Comparison of ENCODE assay signal across 22 mouse cellular contexts in the genomic region with DNA sequence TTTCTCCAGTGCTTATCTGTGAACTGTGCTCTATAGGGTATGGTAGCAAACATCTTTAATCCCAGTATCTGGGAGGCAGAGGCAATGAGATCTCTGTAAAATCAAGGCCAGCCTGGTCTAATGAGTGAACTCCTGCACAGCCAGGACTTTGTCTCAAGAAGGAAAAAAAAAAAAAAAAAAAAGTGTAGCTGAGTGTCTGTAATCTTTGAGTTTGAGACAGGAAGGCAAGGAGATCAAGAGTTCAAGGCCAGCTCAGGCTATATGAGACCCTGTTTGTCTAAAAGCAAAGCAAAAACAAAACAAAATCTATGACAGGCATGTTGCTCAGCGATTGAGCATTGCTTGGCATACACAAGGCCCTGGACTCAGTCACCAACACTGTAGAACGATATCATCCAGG. TPM values are rescaled to one million over a fixed set of nuclear protein-coding genes. Genes with fewer than 3 reads are reported as not detected.
DNase-seq lines count a peak whose midpoint lies in the region; ATAC-seq and TF ChIP-seq lines count a peak whose summit lies in the region.
"Had no signal": no experiment of that assay in that cellular context is flagged by ENCODE, and none has a peak within 500 bp of the region (broad histone marks: within the 10 kb centered on the region; RNA-seq: fewer than 3 reads in every experiment).

No protein-coding gene starts in this region.

- dilution Hi-C loops in CH12.LX (cut with MboI; ENCODE audit: extremely low pct_ligation_motif_present, extremely low pct_unique_long_range_greater_than_20kb, low sequenced_read_pairs) = no loop called here

- H3K27me3 ChIP-seq in CH12.LX (replicated peaks) = no peaks in the 10 kb centered on the region
- H3K27me3 ChIP-seq in E14TG2a.4 (ENCODE audit: insufficient read depth, low read length) = no peaks in the 10 kb centered on the region
- H3K27me3 ChIP-seq in kidney, embryonic 15.5 days = no peaks in the 10 kb centered on the region
- H3K27me3 ChIP-seq: embryonic facial prominence, embryonic 12.5 days; forebrain, embryonic 13.5 days; forebrain, embryonic 15.5 days; Patski had no signal

- H3K4me1 ChIP-seq in CH12.LX (ENCODE audit: control insufficient read depth in 1 of 2, insufficient read depth in 2 of 2) (peaks cover 3 to 20% of the 10 kb centered on the region in 2 experiments), E14TG2a.4 (replicated peaks; ENCODE audit: low read depth, low read length) (peaks cover 72% of the 10 kb centered on the region)
- no peaks in the 10 kb centered on the region for H3K4me1 ChIP-seq in kidney, embryonic 15.5 days
- H3K4me1 ChIP-seq: embryonic facial prominence, embryonic 10.5 days; embryonic facial prominence, embryonic 12.5 days; forebrain, embryonic 13.5 days; forebrain, embryonic 15.5 days had no signal

- H3K79me2 ChIP-seq in CH12.LX (replicated peaks; ENCODE audit: control insufficient read depth, extremely low read depth, insufficient read depth, poor library complexity, severe bottlenecking) = no peaks in the 10 kb centered on the region

- no peak for TF ChIP-seq POLR2A in CH12.LX (IDR thresholded peaks at IDR 0.05; ENCODE audit: low read depth, low read length)

- DNase-seq in CH12.LX (ENCODE audit: extremely low read depth) = no peak
- DNase-seq in ES-CJ7 (ENCODE audit: low read depth, low spot score) = peak; percentile 75
- DNase-seq in neural tube, embryonic 10.5 days (ENCODE audit: extremely low spot score, low spot score) = no peak
- DNase-seq in right cerebral cortex, postnatal 10 days (ENCODE audit: low spot score in 2 of 2) = no peak
- DNase-seq: adrenal gland, adult 8-10 months; adrenal gland, postnatal 14 days; adrenal gland, postnatal 36 days; cerebellum, adult 11-12 months; cerebellum, adult 2 months; cerebellum, adult 9-10 months; cerebellum, postnatal 10 days; cerebellum, postnatal 25 days; forebrain, postnatal 0 days had no signal

- no peaks in the 10 kb centered on the region for H3K36me3 ChIP-seq in CH12.LX (replicated peaks in 1 of 2; ENCODE audit: control insufficient read depth in 1 of 2, insufficient read depth in 1 of 2, low read length in 1 of 2)
- peaks cover 32% of the 10 kb centered on the region for H3K36me3 ChIP-seq in E14TG2a.4 (ENCODE audit: insufficient read depth, low read length)
- H3K36me3 ChIP-seq in kidney, embryonic 15.5 days = no peaks in the 10 kb centered on the region
- H3K36me3 ChIP-seq: embryonic facial prominence, embryonic 10.5 days; embryonic facial prominence, embryonic 12.5 days; forebrain, embryonic 15.5 days; G1E had no signal

- ATAC-seq in kidney, embryonic 15.5 days (replicated peaks; ENCODE audit: low FRiP score) = no peak
- ATAC-seq: activated CD4-positive, CD25-positive, alpha-beta regulatory T cell, adult 4 months; forebrain, embryonic 13.5 days; forebrain, embryonic 15.5 days; forebrain, postnatal 0 days; Patski had no signal

- in situ Hi-C loops in CH12.LX (cut with MboI; ENCODE audit: low pct_ligation_motif_present, low pct_unique_long_range_greater_than_20kb, low sequenced_read_pairs) = loop anchor here (25.0 kb wide), 1 partner anchor 154 kb away; no protein-coding TSS in a partner anchor

- no peak overlapping the region for H3K9ac ChIP-seq in CH12.LX (ENCODE audit: insufficient read depth, low read depth)
- no peak overlapping the region for H3K9ac ChIP-seq in kidney, embryonic 15.5 days
- H3K9ac ChIP-seq: embryonic facial prominence, embryonic 12.5 days; forebrain, embryonic 13.5 days; forebrain, embryonic 15.5 days; forebrain, postnatal 0 days had no signal

- TF ChIP-seq RAD21 in CH12.LX (IDR thresholded peaks at IDR 0.05; ENCODE audit: low read depth, low read length) = no peak

- WGBS in kidney, embryonic 15.5 days = 81% methylated on average over 2 of the region's 2 CpGs

- TF ChIP-seq CTCF in CH12.LX (conservative IDR thresholded peaks at IDR 0.05 in 1 of 2, IDR thresholded peaks at IDR 0.05 in 1 of 2; ENCODE audit: low read depth in 2 of 2, low read length in 2 of 2) (no peak), E14TG2a.4 (conservative IDR thresholded peaks at IDR 0.05; ENCODE audit: low read length) (no peak)

- H3K9me3 ChIP-seq in CH12.LX (replicated peaks; ENCODE audit: low read length) (no peaks in the 10 kb centered on the region), E14TG2a.4 (ENCODE audit: low read length) (peaks cover 42% of the 10 kb centered on the region)
- peaks cover 2% of the 10 kb centered on the region; the same call in 1 of the 2 replicates for H3K9me3 ChIP-seq in kidney, embryonic 15.5 days (replicated peaks)
- H3K9me3 ChIP-seq: embryonic facial prominence, embryonic 12.5 days; forebrain, embryonic 13.5 days; forebrain, embryonic 15.5 days had no signal

- no peak overlapping the region for H3K4me3 ChIP-seq in CH12.LX (replicated peaks in 1 of 3; ENCODE audit: low read depth in 2 of 3, low read length in 2 of 3, poor library complexity in 1 of 3)
- 0 out of 2 replicates have a peak overlapping the region, but pooled peaks have one; percentile 5 for H3K4me3 ChIP-seq in E14TG2a.4 (replicated peaks; ENCODE audit: low read length)
- no peak overlapping the region for H3K4me3 ChIP-seq in kidney, embryonic 15.5 days (replicated peaks)
- H3K4me3 ChIP-seq: embryonic facial prominence, embryonic 10.5 days; embryonic facial prominence, embryonic 12.5 days; forebrain, embryonic 13.5 days; forebrain, embryonic 15.5 days had no signal

- no peak for TF ChIP-seq EP300 in CH12.LX (IDR thresholded peaks at IDR 0.05; ENCODE audit: low read length)

- H3K4me2 ChIP-seq in CH12.LX (ENCODE audit: insufficient read depth, low read depth, poor library complexity, severe bottlenecking) = no peak overlapping the region
- no peak overlapping the region for H3K4me2 ChIP-seq in kidney, embryonic 15.5 days
- H3K4me2 ChIP-seq: embryonic facial prominence, embryonic 12.5 days; forebrain, embryonic 13.5 days; forebrain, embryonic 15.5 days had no signal

- H3K27ac ChIP-seq in CH12.LX (ENCODE audit: insufficient read depth, low read depth) = no peak overlapping the region
- H3K27ac ChIP-seq in kidney, embryonic 15.5 days = no peak overlapping the region
- H3K27ac ChIP-seq: embryonic facial prominence, embryonic 10.5 days; embryonic facial prominence, embryonic 12.5 days; forebrain, embryonic 13.5 days; forebrain, embryonic 15.5 days had no signal

TF ChIP-seq in CH12.LX, 34 proteins besides CTCF, POLR2A, EP300 and RAD21:
- TF ChIP-seq ZNF384 (IDR thresholded peaks at IDR 0.05; ENCODE audit: low read depth, low read length) (peak; percentile 23), ZC3H11A (IDR thresholded peaks at IDR 0.05; ENCODE audit: low read depth, low read length) (no peak), TBP (conservative IDR thresholded peaks at IDR 0.05; ENCODE audit: low read depth, low read length) (no peak), NELFE (IDR thresholded peaks at IDR 0.05; ENCODE audit: low read depth, low read length) (no peak)

RNA-seq across cellular contexts. Expression of gene Bcas2, which starts 36.8 kb away (rescaled TPM):
- total RNA-seq in CH12.LX (2012; rRNA removed) = 65.3 and 77.6 TPM in 2 replicates
- 126 and 138 TPM in 2 replicates for total RNA-seq in CH12.LX (2014; rRNA removed)
- polyA plus RNA-seq in CH12.LX (2012; ENCODE audit: insufficient read length, low read depth) = 111 and 130 TPM in 2 replicates
- 189 and 197 TPM in 2 replicates for polyA plus RNA-seq in kidney, embryonic 15.5 days (2015; fragmentation: Nextera tagmentation; extraction: Ambion mirVana)
